ENCODE assay signal across 25 mouse cellular contexts in the genomic region with DNA sequence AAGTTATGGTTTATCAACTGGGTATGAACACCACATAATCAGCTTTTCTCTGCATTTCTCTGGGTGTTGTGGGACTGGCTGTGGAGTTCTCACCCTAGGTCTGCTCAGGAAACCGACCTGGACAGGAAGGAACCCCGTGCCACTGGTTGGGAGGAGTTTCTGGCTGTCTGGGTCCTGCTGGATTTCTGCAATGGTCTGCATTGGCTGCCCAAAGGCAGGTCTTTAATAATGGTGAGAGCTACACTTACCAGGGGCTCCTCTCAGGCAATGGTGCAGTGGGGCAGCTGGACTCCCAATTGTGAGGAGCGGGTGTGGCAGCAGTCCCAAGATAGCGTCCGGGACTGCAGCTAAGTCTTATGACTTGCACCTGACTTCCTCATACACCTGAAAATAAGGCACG. TPM values are rescaled to one million over a fixed set of nuclear protein-coding genes. Genes with fewer than 3 reads are reported as not detected.
A peak's percentile ranks its signal among the peaks of the same experiment; 100 is the strongest.
DNase-seq lines count a peak whose midpoint lies in the region; ATAC-seq lines count a peak whose summit lies in the region.
"Had no signal": no experiment of that assay in that cellular context is flagged by ENCODE, and none has a peak within 500 bp of the region (broad histone marks: within the 10 kb centered on the region; RNA-seq: fewer than 3 reads in every experiment).

No protein-coding gene starts in this region.

- 81% methylated on average over 6 of the region's 6 CpGs for WGBS in heart, embryonic 11.5 days (ENCODE audit: insufficient replicate concordance)
- 85% methylated on average over 6 of the region's 6 CpGs for WGBS in heart, embryonic 10.5 days

- H3K36me3 ChIP-seq in heart, embryonic 11.5 days (ENCODE audit: control insufficient read depth, insufficient read depth, low read length) = no peaks in the 10 kb centered on the region
- H3K36me3 ChIP-seq in heart, embryonic 10.5 days = no peaks in the 10 kb centered on the region
- H3K36me3 ChIP-seq: G1E had no signal

- H3K9me3 ChIP-seq in heart, embryonic 11.5 days (replicated peaks; ENCODE audit: control insufficient read depth, low read length) = no peaks in the 10 kb centered on the region
- no peaks in the 10 kb centered on the region for H3K9me3 ChIP-seq in heart, embryonic 10.5 days
- H3K9me3 ChIP-seq: G1E had no signal

- H3K4me3 ChIP-seq in heart, embryonic 11.5 days (ENCODE audit: low read depth, low read length) = no peak overlapping the region
- H3K4me3 ChIP-seq in heart, embryonic 10.5 days = no peak overlapping the region

- no peak overlapping the region for H3K27ac ChIP-seq in heart, embryonic 11.5 days (ENCODE audit: low read depth, low read length)
- H3K27ac ChIP-seq in heart, embryonic 10.5 days = no peak overlapping the region

- no peak overlapping the region for H3K9ac ChIP-seq in heart, embryonic 11.5 days (ENCODE audit: low read depth, low read length)

- H3K4me1 ChIP-seq in heart, embryonic 11.5 days (ENCODE audit: control insufficient read depth, insufficient read depth, low read length) = peaks cover 3% of the 10 kb centered on the region; the same call in 1 of the 2 replicates
- peaks cover 20% of the 10 kb centered on the region; the same call in 1 of the 2 replicates for H3K4me1 ChIP-seq in heart, embryonic 10.5 days

- DNase-seq in heart, adult 11 months = peak; percentile 55
- peak; percentile 58 for DNase-seq in heart, embryonic 10.5 days (ENCODE audit: low spot score)
- DNase-seq in heart, adult 8-10 months (ENCODE audit: low spot score) = no peak
- DNase-seq: adrenal gland, adult 2 months; adrenal gland, adult 8-10 months; adrenal gland, postnatal 10 days; adrenal gland, postnatal 14 days; adrenal gland, postnatal 25 days; adrenal gland, postnatal 36 days; B cell, adult 2 months; cerebellum, adult 11 months; cerebellum, adult 11-12 months; cerebellum, adult 18-20 months had no signal

- no peak overlapping the region for H3K4me2 ChIP-seq in heart, embryonic 11.5 days

- ATAC-seq in heart, embryonic 11.5 days (replicated peaks; ENCODE audit: insufficient number of reproducible peaks, low FRiP score, low TSS enrichment) = no peak
- ATAC-seq: activated CD4-positive, CD25-positive, alpha-beta regulatory T cell, adult 4 months; CD4-positive, CD25-positive, alpha-beta regulatory T cell, adult 4 months; Patski had no signal

- H3K27me3 ChIP-seq in heart, embryonic 11.5 days (ENCODE audit: control insufficient read depth, insufficient read depth, low read length) = no peaks in the 10 kb centered on the region
- no peaks in the 10 kb centered on the region for H3K27me3 ChIP-seq in heart, embryonic 10.5 days (ENCODE audit: insufficient read depth, poor library complexity, severe bottlenecking)
- H3K27me3 ChIP-seq: CH12.LX, Patski had no signal

RNA-seq across cellular contexts. Expression of a gene that starts 57.8 kb away (rescaled TPM):
- polyA plus RNA-seq in heart, embryonic 11.5 days (2014; fragmentation: Nextera tagmentation; extraction: Ambion mirVana) = not detected in 2 replicates
- not detected in 2 replicates for polyA plus RNA-seq in heart, embryonic 10.5 days (2016; fragmentation: Nextera tagmentation; extraction: Ambion mirVana)
- not detected for total RNA-seq in heart, adult 8-10 months (2022)
- total RNA-seq: adrenal gland, adult 18-20 months; adrenal gland, adult 2 months; adrenal gland, adult 8-10 months; adrenal gland, postnatal 10 days; adrenal gland, postnatal 14 days; adrenal gland, postnatal 25 days; adrenal gland, postnatal 36 days; adrenal gland, postnatal 4 days; CH12.LX; ES-E14; G1E; MEL had no signal
- polyA plus RNA-seq: activated CD4-positive, CD25-positive, alpha-beta regulatory T cell, adult 4 months; adrenal gland, adult 2 months; brain, embryonic 14.5 days; C2C12; CD4-positive, CD25-positive, alpha-beta regulatory T cell, adult 4 months; G1E; Patski had no signal
